Mouse (Mus musculus): ENCODE results near the gene Scpep1. TPM values are rescaled to one million over a fixed set of nuclear protein-coding genes. Genes with fewer than 3 reads are reported as not detected.

Scpep1 gene
- polyA plus RNA-seq, 1 experiment from 2014 or later: 42.2 TPM

- Histone ChIP-seq H3K9me3 (replicated peaks) (no peaks in the 10 kb centered on the region), H3K27me3 (replicated peaks) (no peaks in the 10 kb centered on the region), H3K4me1 (peaks cover 53% of the 10 kb centered on the region), H3K4me2 (no peak overlapping the region), H3K9ac (no peak overlapping the region), H3K36me3 (peaks cover 4% of the 10 kb centered on the region; the same call in 1 of the 2 replicates), H3K4me3 (no peak overlapping the region), H3K27ac (no peak overlapping the region)
- 53% methylated on average over 7 of the region's 7 CpGs for WGBS (ENCODE audit: insufficient replicate concordance)
- ATAC-seq: no peak
These were observed 41.2 kb upstream of the Scpep1 start for GRCm38 (mm10) chr11:88996427-88996826.

- 87% methylated on average over 2 of the region's 2 CpGs for WGBS (ENCODE audit: insufficient replicate concordance)
- Histone ChIP-seq H3K9me3 (replicated peaks) (no peaks in the 10 kb centered on the region), H3K4me2 (no peak overlapping the region), H3K27me3 (replicated peaks) (no peaks in the 10 kb centered on the region), H3K36me3 (peaks cover 7% of the 10 kb centered on the region), H3K9ac (no peak overlapping the region), H3K4me3 (no peak overlapping the region), H3K4me1 (peaks cover 45% of the 10 kb centered on the region), H3K27ac (no peak overlapping the region)
- ATAC-seq: no peak
These were observed 40.4 kb upstream of the Scpep1 start for GRCm38 (mm10) chr11:88995616-88996015.

- Histone ChIP-seq H3K9me3 (replicated peaks) (no peaks in the 10 kb centered on the region), H3K9ac (no peak overlapping the region), H3K4me1 (peaks cover 40% of the 10 kb centered on the region), H3K36me3 (peaks cover 9% of the 10 kb centered on the region), H3K4me3 (no peak overlapping the region), H3K27ac (no peak overlapping the region), H3K27me3 (replicated peaks) (no peaks in the 10 kb centered on the region), H3K4me2 (no peak overlapping the region)
- no peak for ATAC-seq
- WGBS (ENCODE audit: insufficient replicate concordance): 71% methylated on average over 7 of the region's 7 CpGs
These were observed 39.2 kb upstream of the Scpep1 start for GRCm38 (mm10) chr11:88994492-88994891.

GRCm38 (mm10) chr11:88993625-88994024 lies 38.4 kb upstream of the Scpep1 start:
- Histone ChIP-seq H3K9ac (no peak overlapping the region), H3K4me1 (peaks cover 37% of the 10 kb centered on the region), H3K27me3 (replicated peaks) (no peaks in the 10 kb centered on the region), H3K36me3 (peaks cover 12% of the 10 kb centered on the region), H3K27ac (no peak overlapping the region), H3K4me2 (no peak overlapping the region), H3K4me3 (no peak overlapping the region), H3K9me3 (replicated peaks) (no peaks in the 10 kb centered on the region)
- peak; percentile 51; the same call in 1 of the 2 replicates for ATAC-seq
- 15% methylated on average over 5 of the region's 5 CpGs for WGBS (ENCODE audit: insufficient replicate concordance)

- Histone ChIP-seq H3K27me3 (replicated peaks) (no peaks in the 10 kb centered on the region), H3K4me2 (no peak overlapping the region), H3K4me3 (no peak overlapping the region), H3K9me3 (replicated peaks) (no peaks in the 10 kb centered on the region), H3K36me3 (peaks cover 15% of the 10 kb centered on the region), H3K9ac (no peak overlapping the region), H3K4me1 (peaks cover 32% of the 10 kb centered on the region), H3K27ac (no peak overlapping the region)
- no peak for ATAC-seq
- WGBS (ENCODE audit: insufficient replicate concordance): 56% methylated on average over 7 of the region's 7 CpGs
These were observed 37.9 kb upstream of the Scpep1 start for GRCm38 (mm10) chr11:88993186-88993585.

- peaks cover 34% of the 10 kb centered on the region for H3K36me3 ChIP-seq
- H3K27me3 ChIP-seq (replicated peaks): no peaks in the 10 kb centered on the region
- no peak overlapping the region for H3K27ac ChIP-seq
- H3K9ac ChIP-seq: no peak overlapping the region
- ATAC-seq: peak; percentile 88
- H3K9me3 ChIP-seq (replicated peaks): no peaks in the 10 kb centered on the region
- WGBS (ENCODE audit: insufficient replicate concordance): 37% methylated on average over 5 of the region's 5 CpGs
- peaks cover 12% of the 10 kb centered on the region for H3K4me1 ChIP-seq
- no peak overlapping the region for H3K4me2 ChIP-seq
- H3K4me3 ChIP-seq: no peak overlapping the region
These were observed 34.3 kb upstream of the Scpep1 start for GRCm38 (mm10) chr11:88989530-88989929.

- Histone ChIP-seq H3K9ac (no peak overlapping the region), H3K4me1 (peaks cover 10% of the 10 kb centered on the region), H3K4me2 (no peak overlapping the region), H3K27me3 (replicated peaks) (no peaks in the 10 kb centered on the region), H3K4me3 (no peak overlapping the region), H3K36me3 (peaks cover 39% of the 10 kb centered on the region), H3K27ac (no peak overlapping the region), H3K9me3 (replicated peaks) (no peaks in the 10 kb centered on the region)
- ATAC-seq: no peak
- 67% methylated on average over 5 of the region's 5 CpGs for WGBS (ENCODE audit: insufficient replicate concordance)
These were observed 33.7 kb upstream of the Scpep1 start for GRCm38 (mm10) chr11:88988956-88989355.

GRCm38 (mm10) chr11:88986616-88987015 lies 31.4 kb upstream of the Scpep1 start:
- Histone ChIP-seq H3K36me3 (peaks cover 56% of the 10 kb centered on the region), H3K27me3 (replicated peaks) (no peaks in the 10 kb centered on the region), H3K4me1 (peaks cover 14% of the 10 kb centered on the region), H3K4me2 (no peak overlapping the region), H3K4me3 (no peak overlapping the region), H3K9ac (no peak overlapping the region), H3K27ac (no peak overlapping the region), H3K9me3 (replicated peaks) (no peaks in the 10 kb centered on the region)
- WGBS (ENCODE audit: insufficient replicate concordance): 81% methylated on average over 10 of the region's 10 CpGs
- no peak for ATAC-seq

- H3K27me3 ChIP-seq (replicated peaks): no peaks in the 10 kb centered on the region
- WGBS (ENCODE audit: insufficient replicate concordance): 68% methylated on average over 8 of the region's 8 CpGs
- H3K4me3 ChIP-seq: no peak overlapping the region
- no peak overlapping the region for H3K4me2 ChIP-seq
- peaks cover 42% of the 10 kb centered on the region for H3K36me3 ChIP-seq
- H3K9me3 ChIP-seq (replicated peaks): no peaks in the 10 kb centered on the region
- no peak overlapping the region for H3K27ac ChIP-seq
- no peak; the same call in 1 of the 2 replicates for ATAC-seq
- H3K4me1 ChIP-seq: peaks cover 19% of the 10 kb centered on the region
- H3K9ac ChIP-seq: no peak overlapping the region
These were observed 26.1 kb upstream of the Scpep1 start for GRCm38 (mm10) chr11:88981337-88981736.

- WGBS (ENCODE audit: insufficient replicate concordance): 80% methylated on average over 5 of the region's 5 CpGs
- peaks cover 11% of the 10 kb centered on the region for H3K36me3 ChIP-seq
These were observed 21.9 kb upstream of the Scpep1 start for GRCm38 (mm10) chr11:88977188-88977587.

GRCm38 (mm10) chr11:88976320-88976719 lies 21.1 kb upstream of the Scpep1 start:
- ATAC-seq: no peak
- WGBS (ENCODE audit: insufficient replicate concordance): 84% methylated on average over 2 of the region's 2 CpGs

More at GRCm38 (mm10) chr11:88977188-88977587, 21.9 kb upstream of the Scpep1 start:
- Histone ChIP-seq H3K9me3 (replicated peaks) (no peaks in the 10 kb centered on the region), H3K4me1 (peaks cover 25% of the 10 kb centered on the region), H3K27ac (no peak overlapping the region), H3K4me3 (no peak overlapping the region), H3K27me3 (replicated peaks) (no peaks in the 10 kb centered on the region), H3K9ac (no peak overlapping the region), H3K4me2 (no peak overlapping the region)
- ATAC-seq: no peak

GRCm38 (mm10) chr11:88973776-88974701 lies 18.8 kb upstream of the Scpep1 start:
- H3K4me2 ChIP-seq: peak overlapping the region; percentile 86
- H3K27ac ChIP-seq: peak overlapping the region; percentile 69
- peak; percentile 82 for ATAC-seq
- peaks cover 15% of the 10 kb centered on the region for H3K4me1 ChIP-seq
- no peaks in the 10 kb centered on the region for H3K9me3 ChIP-seq (replicated peaks)
- no peaks in the 10 kb centered on the region for H3K36me3 ChIP-seq
- peak overlapping the region; percentile 77 for H3K9ac ChIP-seq
- WGBS (ENCODE audit: insufficient replicate concordance): 2% methylated on average over 62 of the region's 62 CpGs
- no peaks in the 10 kb centered on the region for H3K27me3 ChIP-seq (replicated peaks)
- peak overlapping the region; percentile 75 for H3K4me3 ChIP-seq

More at GRCm38 (mm10) chr11:88976320-88976719, 21.1 kb upstream of the Scpep1 start:
- H3K4me2 ChIP-seq: no peak overlapping the region
- H3K9me3 ChIP-seq (replicated peaks): no peaks in the 10 kb centered on the region
- no peaks in the 10 kb centered on the region for H3K27me3 ChIP-seq (replicated peaks)
- H3K27ac ChIP-seq: no peak overlapping the region
- peaks cover 2% of the 10 kb centered on the region for H3K36me3 ChIP-seq
- no peak overlapping the region for H3K9ac ChIP-seq
- H3K4me1 ChIP-seq: peaks cover 16% of the 10 kb centered on the region
- no peak overlapping the region for H3K4me3 ChIP-seq

Data from liver, embryonic 12.5 days (tissue).